Mouse (Mus musculus) kidney, adult 2 months (tissue): Measurements from ENCODE around the gene Mcur1.

Experiments
- CTCF ChIP-seq: fragments of 200-500 bp; conservative IDR thresholded peaks from 2 replicates; pipeline ENCODE4 v1.5.1; 2011; ENCODE audit warnings: low read depth, mild to moderate bottlenecking, control low read depth, low read length, moderate library complexity, mixed read lengths; ENCODE audit not compliant: insufficient read depth, insufficient read length
- POLR2A ChIP-seq: fragments of 200-500 bp; IDR thresholded peaks from one replicate; pipeline ENCODE4 v1.6.1; 2011; ENCODE audit warnings: low read depth, low read length, control low read depth

DNA sequence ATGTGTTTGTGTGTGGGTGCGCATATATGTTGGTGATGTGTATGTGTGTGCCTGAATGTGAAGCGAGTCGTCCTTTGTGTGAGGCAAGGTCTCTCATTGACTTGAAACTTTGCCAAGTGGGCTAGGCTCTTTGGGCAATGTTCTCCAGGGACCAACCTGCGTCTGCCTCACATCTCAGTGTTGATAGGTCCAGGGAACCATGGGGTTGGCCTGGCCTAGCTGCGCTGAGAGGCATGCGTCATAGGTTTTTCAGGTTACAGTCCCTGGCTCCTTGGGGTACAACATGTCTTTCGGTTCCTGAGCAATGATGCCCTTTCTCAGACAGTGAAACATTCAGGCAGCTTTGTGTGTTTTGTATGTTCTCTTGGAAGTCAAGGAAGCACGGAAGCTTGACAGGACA, 6.2 kb upstream of the Mcur1 start:
- TF ChIP-seq CTCF (no peak), POLR2A (no peak)
